Mouse (Mus musculus): ENCODE data around the gene Hexa. TPM values are rescaled to one million over a fixed set of nuclear protein-coding genes. Genes with fewer than 3 reads are reported as not detected.

Gene Hexa
- polyA plus RNA-seq (2014; fragmentation: Nextera tagmentation; extraction: Ambion mirVana) = 60.7 and 61.6 TPM in 2 replicates

GRCm38 (mm10) chr9:59539441-59540137 is at the start of gene Hexa, which contains the start of gene Tmem202:
Hexa (plus strand) TSS chr9:59539540.
Tmem202 (minus strand) TSS chr9:59539847.
- no peaks in the 10 kb centered on the region for H3K36me3 ChIP-seq (ENCODE audit: control insufficient read depth, insufficient read depth, low read length)
- no peaks in the 10 kb centered on the region for H3K27me3 ChIP-seq (replicated peaks; ENCODE audit: control insufficient read depth, insufficient read depth, low read length)
- H3K9me3 ChIP-seq (replicated peaks; ENCODE audit: control insufficient read depth, low read length) = no peaks in the 10 kb centered on the region
- peak within 1 kb of the TSS; percentile 88 for H3K4me2 ChIP-seq (ENCODE audit: low read length)
- H3K27ac ChIP-seq (ENCODE audit: low read depth, low read length) = no peak within 1 kb of the TSS
- peak; percentile 93 for ATAC-seq
- H3K4me3 ChIP-seq (ENCODE audit: low read depth, low read length) = peak within 1 kb of the TSS; percentile 62
- 3% methylated on average over 55 of the region's 55 CpGs for whole genome bisulfite sequencing
- peaks cover 12% of the 10 kb centered on the region; the same call in 1 of the 2 replicates for H3K4me1 ChIP-seq (ENCODE audit: control insufficient read depth, insufficient read depth, low read length)
- peak within 1 kb of the TSS; percentile 73 for H3K9ac ChIP-seq (ENCODE audit: low read length)
- peak; percentile 90 for DNase-seq (ENCODE audit: low spot score)

- Histone ChIP-seq H3K9ac (ENCODE audit: low read length) (no peak overlapping the region), H3K27ac (ENCODE audit: low read depth, low read length) (no peak overlapping the region), H3K4me3 (ENCODE audit: low read depth, low read length) (no peak overlapping the region), H3K4me2 (ENCODE audit: low read length) (no peak overlapping the region), H3K27me3 (replicated peaks; ENCODE audit: control insufficient read depth, insufficient read depth, low read length) (no peaks in the 10 kb centered on the region), H3K36me3 (ENCODE audit: control insufficient read depth, insufficient read depth, low read length) (no peaks in the 10 kb centered on the region), H3K4me1 (ENCODE audit: control insufficient read depth, insufficient read depth, low read length) (no peaks in the 10 kb centered on the region), H3K9me3 (replicated peaks; ENCODE audit: control insufficient read depth, low read length) (no peaks in the 10 kb centered on the region)
- 55% methylated on average over 1 of the region's 1 CpGs for WGBS
- ATAC-seq = no peak
- no peak for DNase-seq (ENCODE audit: low spot score)
Measured at GRCm38 (mm10) chr9:59508146-59508545, 31.2 kb upstream of the Hexa start.

GRCm38 (mm10) chr9:59512381-59512780 is 27.0 kb upstream of the Hexa start:
- Histone ChIP-seq H3K9me3 (replicated peaks; ENCODE audit: control insufficient read depth, low read length) (no peaks in the 10 kb centered on the region), H3K4me2 (ENCODE audit: low read length) (no peak overlapping the region), H3K36me3 (ENCODE audit: control insufficient read depth, insufficient read depth, low read length) (no peaks in the 10 kb centered on the region), H3K9ac (ENCODE audit: low read length) (no peak overlapping the region), H3K4me3 (ENCODE audit: low read depth, low read length) (no peak overlapping the region), H3K4me1 (ENCODE audit: control insufficient read depth, insufficient read depth, low read length) (no peaks in the 10 kb centered on the region), H3K27ac (ENCODE audit: low read depth, low read length) (no peak overlapping the region), H3K27me3 (replicated peaks; ENCODE audit: control insufficient read depth, insufficient read depth, low read length) (no peaks in the 10 kb centered on the region)
- ATAC-seq = no peak
- 64% methylated on average over 4 of the region's 4 CpGs for WGBS
- no peak for DNase-seq (ENCODE audit: low spot score)

- H3K4me3 ChIP-seq (ENCODE audit: low read depth, low read length) = no peak overlapping the region
- no peaks in the 10 kb centered on the region for H3K27me3 ChIP-seq (replicated peaks; ENCODE audit: control insufficient read depth, insufficient read depth, low read length)
- 65% methylated on average over 3 of the region's 3 CpGs for WGBS
Measured at GRCm38 (mm10) chr9:59515069-59515468, 24.3 kb upstream of the Hexa start.

GRCm38 (mm10) chr9:59517127-59517526 is 22.2 kb upstream of the Hexa start:
- H3K4me2 ChIP-seq (ENCODE audit: low read length) = no peak overlapping the region
- no peak overlapping the region for H3K27ac ChIP-seq (ENCODE audit: low read depth, low read length)
- ATAC-seq = no peak
- H3K9me3 ChIP-seq (replicated peaks; ENCODE audit: control insufficient read depth, low read length) = no peaks in the 10 kb centered on the region
- no peaks in the 10 kb centered on the region for H3K4me1 ChIP-seq (ENCODE audit: control insufficient read depth, insufficient read depth, low read length)
- no peak overlapping the region for H3K9ac ChIP-seq (ENCODE audit: low read length)
- no peaks in the 10 kb centered on the region for H3K27me3 ChIP-seq (replicated peaks; ENCODE audit: control insufficient read depth, insufficient read depth, low read length)
- H3K36me3 ChIP-seq (ENCODE audit: control insufficient read depth, insufficient read depth, low read length) = no peaks in the 10 kb centered on the region
- H3K4me3 ChIP-seq (ENCODE audit: low read depth, low read length) = no peak overlapping the region
- no peak for DNase-seq (ENCODE audit: low spot score)
- 57% methylated on average over 7 of the region's 7 CpGs for WGBS

More at GRCm38 (mm10) chr9:59515069-59515468, 24.3 kb upstream of the Hexa start:
- no peak for ATAC-seq
- DNase-seq (ENCODE audit: low spot score) = no peak
- Histone ChIP-seq H3K27ac (ENCODE audit: low read depth, low read length) (no peak overlapping the region), H3K9ac (ENCODE audit: low read length) (no peak overlapping the region), H3K36me3 (ENCODE audit: control insufficient read depth, insufficient read depth, low read length) (no peaks in the 10 kb centered on the region), H3K4me2 (ENCODE audit: low read length) (no peak overlapping the region), H3K4me1 (ENCODE audit: control insufficient read depth, insufficient read depth, low read length) (no peaks in the 10 kb centered on the region), H3K9me3 (replicated peaks; ENCODE audit: control insufficient read depth, low read length) (no peaks in the 10 kb centered on the region)

GRCm38 (mm10) chr9:59518976-59519375 is 20.4 kb upstream of the Hexa start:
- Histone ChIP-seq H3K27me3 (replicated peaks; ENCODE audit: control insufficient read depth, insufficient read depth, low read length) (no peaks in the 10 kb centered on the region), H3K4me3 (ENCODE audit: low read depth, low read length) (no peak overlapping the region), H3K27ac (ENCODE audit: low read depth, low read length) (no peak overlapping the region), H3K36me3 (ENCODE audit: control insufficient read depth, insufficient read depth, low read length) (no peaks in the 10 kb centered on the region), H3K4me2 (ENCODE audit: low read length) (no peak overlapping the region), H3K9me3 (replicated peaks; ENCODE audit: control insufficient read depth, low read length) (no peaks in the 10 kb centered on the region), H3K9ac (ENCODE audit: low read length) (no peak overlapping the region), H3K4me1 (ENCODE audit: control insufficient read depth, insufficient read depth, low read length) (no peaks in the 10 kb centered on the region)
- DNase-seq (ENCODE audit: low spot score) (peak; percentile 11), ATAC-seq (no peak)
- 67% methylated on average over 5 of the region's 5 CpGs for WGBS

GRCm38 (mm10) chr9:59519396-59519795 is 19.9 kb upstream of the Hexa start:
- H3K9ac ChIP-seq (ENCODE audit: low read length) = no peak overlapping the region

GRCm38 (mm10) chr9:59522906-59523305 is 16.4 kb upstream of the Hexa start:
- H3K27ac ChIP-seq (ENCODE audit: low read depth, low read length) = no peak overlapping the region
- no peak overlapping the region for H3K4me2 ChIP-seq (ENCODE audit: low read length)
- H3K4me3 ChIP-seq (ENCODE audit: low read depth, low read length) = no peak overlapping the region
- H3K27me3 ChIP-seq (replicated peaks; ENCODE audit: control insufficient read depth, insufficient read depth, low read length) = no peaks in the 10 kb centered on the region
- no peaks in the 10 kb centered on the region for H3K36me3 ChIP-seq (ENCODE audit: control insufficient read depth, insufficient read depth, low read length)
- H3K4me1 ChIP-seq (ENCODE audit: control insufficient read depth, insufficient read depth, low read length) = no peaks in the 10 kb centered on the region
- WGBS = 84% methylated on average over 4 of the region's 4 CpGs
- no peak overlapping the region for H3K9ac ChIP-seq (ENCODE audit: low read length)
- ATAC-seq (no peak), DNase-seq (ENCODE audit: low spot score) (no peak)
- no peaks in the 10 kb centered on the region for H3K9me3 ChIP-seq (replicated peaks; ENCODE audit: control insufficient read depth, low read length)

More at GRCm38 (mm10) chr9:59519396-59519795, 19.9 kb upstream of the Hexa start:
- H3K27ac ChIP-seq (ENCODE audit: low read depth, low read length) = no peak overlapping the region
- ATAC-seq (no peak), DNase-seq (ENCODE audit: low spot score) (no peak)
- no peak overlapping the region for H3K4me2 ChIP-seq (ENCODE audit: low read length)
- no peaks in the 10 kb centered on the region for H3K4me1 ChIP-seq (ENCODE audit: control insufficient read depth, insufficient read depth, low read length)
- H3K36me3 ChIP-seq (ENCODE audit: control insufficient read depth, insufficient read depth, low read length) = no peaks in the 10 kb centered on the region
- no peaks in the 10 kb centered on the region for H3K27me3 ChIP-seq (replicated peaks; ENCODE audit: control insufficient read depth, insufficient read depth, low read length)
- 83% methylated on average over 2 of the region's 2 CpGs for WGBS
- H3K9me3 ChIP-seq (replicated peaks; ENCODE audit: control insufficient read depth, low read length) = no peaks in the 10 kb centered on the region
- no peak overlapping the region for H3K4me3 ChIP-seq (ENCODE audit: low read depth, low read length)

- ATAC-seq (no peak), DNase-seq (ENCODE audit: low spot score) (no peak)
- no peaks in the 10 kb centered on the region for H3K4me1 ChIP-seq (ENCODE audit: control insufficient read depth, insufficient read depth, low read length)
- WGBS = 87% methylated on average over 6 of the region's 6 CpGs
- no peak overlapping the region for H3K4me3 ChIP-seq (ENCODE audit: low read depth, low read length)
- no peaks in the 10 kb centered on the region for H3K36me3 ChIP-seq (ENCODE audit: control insufficient read depth, insufficient read depth, low read length)
- H3K9me3 ChIP-seq (replicated peaks; ENCODE audit: control insufficient read depth, low read length) = no peaks in the 10 kb centered on the region
- no peak overlapping the region for H3K27ac ChIP-seq (ENCODE audit: low read depth, low read length)
- no peak overlapping the region for H3K4me2 ChIP-seq (ENCODE audit: low read length)
- no peak overlapping the region for H3K9ac ChIP-seq (ENCODE audit: low read length)
- H3K27me3 ChIP-seq (replicated peaks; ENCODE audit: control insufficient read depth, insufficient read depth, low read length) = no peaks in the 10 kb centered on the region
Measured at GRCm38 (mm10) chr9:59526727-59527126, 12.6 kb upstream of the Hexa start.
